Mouse (Mus musculus): ENCODE data around the gene Gm10715.
"Not testable (repeated sequence)": the region's sequence is repeated elsewhere in the genome, so short reads cannot be mapped to it uniquely, and the experiment has no call there.

- TF ChIP-seq BHLHE40 (IDR thresholded peaks at IDR 0.05; ENCODE audit: borderline replicate concordance, low read depth, low read length); MEF2A (IDR thresholded peaks at IDR 0.05; ENCODE audit: extremely low read depth, insufficient replicate concordance, low read depth, low read length, poor library complexity, severe bottlenecking); UBTF (IDR thresholded peaks at IDR 0.05; ENCODE audit: borderline replicate concordance, insufficient read depth, low read depth, low read length); GATA1 (IDR thresholded peaks at IDR 0.05; ENCODE audit: low read depth, low read length); MYC (IDR thresholded peaks at IDR 0.05; ENCODE audit: low read depth, low read length); E2F4 (IDR thresholded peaks at IDR 0.05; ENCODE audit: borderline replicate concordance, low read depth, low read length); ZKSCAN1 (IDR thresholded peaks at IDR 0.05; ENCODE audit: low read depth, low read length); POLR2A (IDR thresholded peaks at IDR 0.05; ENCODE audit: control insufficient read depth in 1 of 2, insufficient read depth in 1 of 2, low read depth in 1 of 2, low read length in 2 of 2, poor library complexity in 1 of 2); MAFK (IDR thresholded peaks at IDR 0.05; ENCODE audit: borderline replicate concordance, low read depth, low read length); ZC3H11A (IDR thresholded peaks at IDR 0.05; ENCODE audit: low read depth, low read length); TBP (IDR thresholded peaks at IDR 0.05; ENCODE audit: low read depth, low read length): not testable (repeated sequence)
Observed at GRCm38 (mm10) chr9:3024912-3025467, 11.7 kb upstream of the Gm10715 start, which contains the start of gene Gm10717.

Data from MEL (cell line).